Mouse (Mus musculus): ENCODE measurements around the gene Cdkn2b.

GRCm38 (mm10) chr4:89274006-89274405 is 36.8 kb downstream of the Cdkn2b start:
- TF ChIP-seq GABPA (IDR thresholded peaks at IDR 0.05; ENCODE audit: insufficient replicate concordance, low read depth, low read length) (no peak), JUN (IDR thresholded peaks at IDR 0.05; ENCODE audit: insufficient read depth, low read depth, low read length) (no peak), POLR2A (IDR thresholded peaks at IDR 0.05; ENCODE audit: low read depth, low read length) (no peak), TCF12 (IDR thresholded peaks at IDR 0.05; ENCODE audit: low read depth, low read length) (no peak), CTCF (conservative IDR thresholded peaks at IDR 0.05 in 1 of 2, IDR thresholded peaks at IDR 0.05 in 1 of 2; ENCODE audit: low read depth in 2 of 2, low read length in 2 of 2) (no peak), ZC3H11A (IDR thresholded peaks at IDR 0.05; ENCODE audit: low read depth, low read length) (no peak), E2F4 (IDR thresholded peaks at IDR 0.05; ENCODE audit: insufficient replicate concordance, low read depth, low read length) (no peak), ZMIZ1 (IDR thresholded peaks at IDR 0.05; ENCODE audit: low read depth, low read length) (no peak), POLR2AphosphoS2 (IDR thresholded peaks at IDR 0.05; ENCODE audit: low read depth, low read length) (no peak), MAX (IDR thresholded peaks at IDR 0.05; ENCODE audit: low read length) (no peak), SMC3 (IDR thresholded peaks at IDR 0.05; ENCODE audit: low read depth, low read length) (no peak), MEF2A (IDR thresholded peaks at IDR 0.05; ENCODE audit: borderline replicate concordance, low read depth, low read length) (no peak), ETS1 (conservative IDR thresholded peaks at IDR 0.05; ENCODE audit: low read depth, low read length) (no peak)

Measured in CH12.LX (cell line).